Mouse (Mus musculus) brain, adult 10 weeks (tissue): Measurements from ENCODE around the gene Dnaaf1. TPM values are rescaled to one million over a fixed set of nuclear protein-coding genes. Genes with fewer than 3 reads are reported as not detected.

Experiments used
- polyA plus RNA-seq: library from polyadenylated mRNA; stranded (reverse); fragments of 350-450 nt; fragmentation: Illumina TruSeq; extraction: RNeasy Lipid Tissue Mini Kit (QIAGEN cat#74804); gene quantifications from one replicate; pipeline ENCODE4 v1.2.3, GENCODE M21; 2015; ENCODE audit warnings: low read depth, low replicate concordance

Dnaaf1 gene
- 0.30 TPM for polyA plus RNA-seq

DNA sequence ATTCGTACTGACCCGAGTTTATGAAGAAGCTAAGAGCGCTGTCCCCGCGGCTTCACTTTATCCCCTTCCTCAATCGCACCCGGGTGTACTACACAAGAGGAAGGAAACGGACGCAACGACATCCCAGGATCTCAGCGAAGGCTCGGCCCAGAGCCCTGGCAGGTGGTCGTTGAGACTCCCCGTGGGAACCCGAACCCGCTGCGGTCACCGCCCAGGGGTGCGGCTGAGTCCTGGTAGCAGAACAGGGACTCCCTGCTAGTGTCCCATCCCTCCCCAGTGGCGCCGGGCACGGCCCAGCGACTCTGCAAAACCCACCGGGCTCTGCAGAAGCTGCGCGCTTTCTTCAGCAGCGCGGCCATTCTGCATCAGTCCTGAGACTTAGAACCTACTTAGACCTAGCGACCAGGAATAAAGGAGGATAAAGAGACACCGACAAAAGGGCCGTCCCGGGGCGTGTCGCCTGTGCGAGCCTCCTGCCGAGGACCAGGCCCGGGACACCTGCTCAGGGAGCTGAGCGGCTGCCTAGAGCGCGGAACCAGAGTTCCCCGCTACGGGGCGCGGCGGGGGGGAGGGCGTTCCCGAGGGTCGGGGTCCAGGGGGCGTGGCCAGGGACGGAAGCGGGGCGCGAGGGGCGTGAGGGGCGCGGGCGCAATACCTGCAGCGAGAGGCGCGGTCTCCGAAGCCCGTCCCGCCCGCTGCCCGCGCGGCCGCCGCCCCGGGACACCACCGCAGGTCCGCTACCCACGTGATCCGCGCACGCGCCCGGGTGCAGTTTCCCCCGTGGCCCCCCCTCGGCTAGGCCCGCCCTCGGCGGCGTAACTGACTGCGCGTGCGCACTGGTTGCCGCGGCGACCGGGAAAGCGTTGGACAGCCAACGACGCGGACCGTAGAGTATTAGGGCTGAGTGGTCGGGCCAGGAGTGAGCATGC lies at the start of gene Dnaaf1, which contains the start of gene Hsdl1:
Gene Dnaaf1, plus strand, starts transcription at position 799 of the 929 bp plus-strand sequence.
Gene Hsdl1, minus strand, starts transcription at position 747 of the 929 bp plus-strand sequence.

DNA sequence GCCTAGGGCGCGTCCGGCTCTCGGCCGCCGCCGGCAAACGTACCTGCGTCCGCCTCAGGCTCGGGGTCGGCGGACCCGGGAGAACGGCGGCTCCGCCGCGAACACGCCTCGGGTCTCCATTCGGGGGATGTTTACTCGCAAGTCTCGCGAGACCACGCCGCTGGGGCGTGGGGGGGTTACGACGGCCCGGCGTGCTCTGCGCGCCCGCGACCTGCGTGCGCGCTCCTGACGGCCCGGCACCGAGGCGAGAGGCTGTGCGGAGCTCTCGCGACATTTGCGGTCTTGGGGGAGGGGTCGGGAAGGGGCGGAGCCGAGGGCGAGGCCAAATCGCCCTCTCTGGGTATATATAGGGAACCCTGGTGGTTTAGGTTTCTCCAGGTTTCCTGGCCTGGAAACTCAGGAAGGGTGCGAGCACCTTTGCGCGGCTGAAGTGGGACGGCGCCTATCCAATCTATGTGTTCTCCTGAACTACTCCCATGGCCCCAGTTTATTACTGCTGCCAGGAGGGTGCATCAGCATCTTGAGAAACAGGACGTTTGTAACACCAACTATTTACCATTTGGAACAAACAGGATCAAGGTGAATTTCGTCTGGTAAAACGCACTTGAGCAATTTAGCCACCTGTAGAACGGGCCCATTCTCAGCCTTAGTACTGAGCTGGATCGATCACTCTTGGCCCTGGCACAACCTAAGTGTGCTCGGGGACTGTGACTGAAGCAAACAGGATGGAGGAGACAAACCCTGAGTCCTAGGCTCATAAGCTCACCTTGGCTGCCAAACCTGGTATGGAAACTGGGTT lies 16.2 kb upstream of the Dnaaf1 start, which contains the start of gene Mbtps1:
Gene Mbtps1, minus strand, starts transcription at position 133 of the 799 bp plus-strand sequence.

DNA sequence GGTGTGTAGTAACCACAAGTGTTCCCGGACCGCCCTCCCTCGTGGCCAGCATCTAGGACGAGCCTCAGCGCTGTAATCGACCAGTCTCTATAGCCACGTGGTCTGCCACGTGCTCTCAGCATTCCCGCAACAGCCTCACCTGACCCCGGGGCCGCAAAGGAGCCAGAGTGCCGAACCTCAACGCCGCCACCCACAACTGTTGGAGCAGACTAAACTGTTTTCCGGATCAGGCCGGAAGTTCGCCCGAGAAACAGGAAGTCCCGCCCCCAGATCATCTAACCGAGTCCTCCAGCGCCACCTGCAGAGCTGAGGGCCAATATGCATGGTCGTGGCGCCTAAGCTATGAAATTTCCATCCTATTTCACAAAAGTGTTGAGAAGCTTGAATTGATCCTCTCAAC lies 30.0 kb downstream of the Dnaaf1 start, which contains the start of gene Taf1c:
Gene Taf1c, minus strand, starts transcription at position 227 of the 400 bp plus-strand sequence.

DNA sequence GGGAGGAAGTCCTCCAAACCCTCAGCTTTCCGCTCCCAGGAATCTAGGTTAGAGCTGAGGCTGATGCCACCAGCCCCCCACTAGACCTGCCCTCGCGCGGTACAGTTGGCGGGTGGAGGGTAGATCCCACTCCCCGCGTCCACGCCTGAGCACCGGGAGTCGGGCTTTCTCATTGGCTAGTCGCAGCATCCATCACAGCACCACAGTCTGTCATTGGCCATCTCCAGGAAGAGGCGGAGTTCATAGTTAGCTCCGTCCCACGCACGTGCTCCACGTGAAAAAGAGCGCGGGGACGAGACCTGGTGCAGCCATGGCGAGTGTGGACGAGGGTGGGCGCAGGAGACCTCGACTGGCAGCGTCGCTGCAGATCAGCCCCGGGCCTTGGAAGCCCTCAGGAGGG lies 37.4 kb downstream of the Dnaaf1 start, which contains the start of gene Adad2:
Gene Adad2, plus strand, starts transcription at position 277 of the 400 bp plus-strand sequence.

DNA sequence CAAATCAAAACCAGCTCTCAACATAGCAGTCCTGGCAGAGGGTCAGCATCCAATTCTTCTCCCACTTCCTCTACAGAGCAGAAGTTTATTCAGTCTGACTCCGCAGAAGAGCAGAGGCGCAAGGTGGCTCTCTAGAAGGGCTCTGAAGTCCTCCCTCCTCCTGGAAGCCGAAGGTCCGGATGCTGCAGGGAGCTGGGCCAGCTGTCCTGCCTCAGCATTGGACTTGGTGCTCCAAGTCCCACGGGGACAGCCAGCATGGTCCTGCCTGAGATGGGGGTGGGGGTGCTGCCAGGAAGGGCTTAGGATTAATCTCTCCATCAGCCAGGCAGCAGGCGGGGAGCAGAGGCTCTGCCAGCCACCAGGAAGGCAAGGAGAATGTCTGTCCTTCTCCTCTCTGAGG lies 60.3 kb downstream of the Dnaaf1 start, which contains the start of gene Kcng4:
Gene Kcng4, minus strand, starts transcription at position 303 of the 400 bp plus-strand sequence.

Other genes with a start within 250 kb of the Dnaaf1 start
- 449 TPM for gene Hsbp1, start 230.7 kb upstream of the Dnaaf1 start, polyA plus RNA-seq
- gene Mlycd, start 180.4 kb upstream of the Dnaaf1 start, polyA plus RNA-seq, result 26.3 TPM
- 0.76 TPM for gene Osgin1, start 141.1 kb upstream of the Dnaaf1 start, polyA plus RNA-seq
- gene Necab2, start 128.5 kb upstream of the Dnaaf1 start, polyA plus RNA-seq, result 70.0 TPM
- gene Slc38a8, start 73.5 kb upstream of the Dnaaf1 start, polyA plus RNA-seq, result not detected
- 54.4 TPM for gene Mbtps1, start 16.5 kb upstream of the Dnaaf1 start, polyA plus RNA-seq
- gene Hsdl1, start 52 bp upstream of the Dnaaf1 start, polyA plus RNA-seq, result 35.0 TPM
- gene Taf1c, start 30.0 kb downstream of the Dnaaf1 start, polyA plus RNA-seq, result 8.3 TPM
- gene Adad2, start 37.5 kb downstream of the Dnaaf1 start, polyA plus RNA-seq, result 0.31 TPM
- gene Kcng4, start 60.4 kb downstream of the Dnaaf1 start, polyA plus RNA-seq, result 8.4 TPM
- 13.4 TPM for gene Wfdc1, start 91.1 kb downstream of the Dnaaf1 start, polyA plus RNA-seq
- 0.61 TPM for gene Atp2c2, start 124.8 kb downstream of the Dnaaf1 start, polyA plus RNA-seq
- gene Tldc1, start 203.2 kb downstream of the Dnaaf1 start, polyA plus RNA-seq, result 9.2 TPM